Mouse (Mus musculus) retina, embryonic 14.5 days (tissue): ENCODE measurements around the gene Naglu.

Experiments used
- DNase-seq: peaks from one replicate; pipeline ENCODE4 v3.0.0-alpha.2; 2015; ENCODE audit warnings: low spot score

Naglu gene

GRCm38 (mm10) chr11:101057860-101058259, 12.0 kb upstream of the Naglu start:
- peak; percentile 93 for DNase-seq

GRCm38 (mm10) chr11:101058726-101059125, 11.1 kb upstream of the Naglu start:
- DNase-seq, result no peak

DNA sequence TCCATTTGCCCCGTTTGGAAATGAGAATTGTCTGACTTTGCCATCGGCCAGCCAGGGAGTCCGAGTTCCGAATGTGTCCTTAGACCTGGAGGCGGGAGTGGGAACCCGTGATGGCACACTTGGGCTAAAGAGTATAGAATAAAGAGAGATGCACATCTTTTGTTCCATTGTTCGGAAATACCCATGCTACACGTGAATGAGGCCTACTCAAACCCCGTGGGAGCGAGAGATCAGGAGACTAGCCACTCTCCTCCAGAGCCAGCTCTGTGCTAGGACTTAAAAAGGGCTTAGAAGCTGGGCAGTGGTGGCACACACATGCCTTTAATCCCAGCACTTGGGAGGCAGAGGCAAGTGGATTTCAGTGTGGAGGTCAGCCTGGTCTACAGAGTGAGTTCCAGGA, 10.3 kb upstream of the Naglu start:
- no peak for DNase-seq

GRCm38 (mm10) chr11:101060126-101060525, 9.7 kb upstream of the Naglu start:
- no peak for DNase-seq

DNA sequence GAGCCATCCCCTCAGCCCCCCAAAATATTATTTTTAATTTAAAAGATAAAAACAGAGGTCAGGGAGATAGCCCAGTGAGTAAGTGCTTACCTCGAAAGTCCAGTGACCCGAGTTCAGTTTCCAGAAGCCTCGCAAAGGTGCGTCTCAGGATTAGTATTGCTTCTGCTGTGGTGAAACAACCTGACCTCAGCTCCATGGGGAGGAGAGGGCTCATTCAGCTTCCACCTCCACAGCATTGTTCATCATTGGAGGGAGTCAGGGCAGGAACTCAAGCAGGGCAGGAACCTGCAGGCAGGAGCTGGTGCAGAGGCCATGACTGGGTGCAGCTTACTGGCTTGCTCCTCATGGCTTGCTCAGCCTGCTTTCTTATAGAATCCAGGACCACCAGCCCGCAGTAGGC, 8.8 kb upstream of the Naglu start:
- DNase-seq, result no peak

GRCm38 (mm10) chr11:101062165-101062884, 7.5 kb upstream of the Naglu start:
- DNase-seq, result no peak

DNA sequence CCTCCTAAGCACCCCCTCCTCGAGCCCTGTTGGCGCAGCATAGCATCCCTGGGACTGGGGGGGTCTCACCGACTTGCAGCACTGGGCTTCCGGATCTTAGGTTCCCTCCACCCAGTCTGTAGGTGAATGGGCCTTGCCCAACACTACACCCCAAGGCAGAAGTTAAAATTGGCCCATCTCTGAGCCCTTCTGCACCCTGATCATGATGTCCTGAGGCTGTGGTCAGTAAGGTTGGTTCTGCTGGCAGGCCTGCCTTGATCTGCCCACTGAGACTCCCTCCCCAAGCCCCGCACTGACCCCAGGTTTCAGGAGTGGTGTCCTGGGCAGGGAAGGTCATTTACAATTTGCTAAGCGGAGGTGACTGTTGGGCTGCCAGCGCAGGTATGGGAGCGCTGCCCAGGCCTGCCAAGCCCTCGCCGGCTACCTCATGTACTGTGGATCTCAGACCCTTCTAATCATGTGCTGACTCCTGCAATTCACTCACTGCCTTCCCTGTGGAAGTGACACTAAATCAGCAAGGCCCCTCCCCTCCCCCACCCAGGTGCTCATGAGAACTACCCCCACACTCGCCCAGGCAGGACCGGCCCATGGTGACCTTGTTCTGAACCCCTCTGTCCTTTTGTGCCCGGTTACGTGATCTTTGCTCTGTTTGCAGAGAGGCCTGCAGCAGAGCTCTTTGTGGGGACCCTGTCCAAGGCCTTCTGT, 6.7 kb upstream of the Naglu start:
- DNase-seq, result no peak

- DNase-seq, result no peak
These were observed 6.0 kb upstream of the Naglu start for GRCm38 (mm10) chr11:101063676-101064327.

GRCm38 (mm10) chr11:101064462-101064861, 5.3 kb upstream of the Naglu start:
- no peak for DNase-seq

DNA sequence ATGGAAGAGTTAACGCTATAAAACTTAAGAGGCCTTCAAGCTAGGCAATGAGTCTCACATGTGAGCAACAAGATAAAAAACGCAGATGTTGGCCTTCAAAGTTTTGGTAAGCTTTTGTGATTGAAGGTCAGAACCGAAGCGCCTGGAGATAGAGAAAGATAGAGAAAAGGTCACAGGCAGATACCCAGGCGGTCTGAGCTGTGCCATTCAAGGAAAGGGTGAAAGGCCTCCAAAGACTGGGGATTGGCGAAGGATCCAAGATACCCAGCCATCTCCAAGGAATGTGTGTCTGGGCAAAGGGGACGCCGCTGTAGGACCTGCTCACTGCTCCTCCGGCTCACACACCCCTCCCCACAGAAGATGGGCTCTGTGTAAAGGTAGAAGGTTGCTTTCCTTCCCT, 4.8 kb upstream of the Naglu start:
- no peak for DNase-seq

GRCm38 (mm10) chr11:101066549-101067412, 3.0 kb upstream of the Naglu start:
- DNase-seq, result peak; percentile 91

GRCm38 (mm10) chr11:101070189-101070527, 346 bp downstream of the Naglu start:
- no peak for DNase-seq

DNA sequence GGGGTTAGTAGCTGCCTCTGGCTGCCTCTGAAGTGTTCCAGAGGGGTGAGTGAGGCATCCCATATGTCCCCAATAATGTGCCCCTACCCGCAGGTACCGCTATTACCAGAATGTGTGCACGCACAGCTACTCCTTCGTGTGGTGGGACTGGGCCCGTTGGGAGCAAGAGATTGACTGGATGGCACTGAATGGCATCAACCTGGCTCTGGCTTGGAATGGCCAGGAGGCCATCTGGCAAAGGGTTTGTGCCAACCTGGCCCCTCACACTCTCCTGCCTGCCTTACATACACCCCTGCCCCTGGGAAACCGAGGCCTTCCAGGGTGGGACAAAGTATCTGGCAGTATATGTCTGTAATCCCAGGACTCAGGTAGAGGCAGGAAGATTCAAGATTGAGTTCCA, 1.2 kb downstream of the Naglu start:
- no peak for DNase-seq

GRCm38 (mm10) chr11:101071810-101072428, 2.1 kb downstream of the Naglu start:
- no peak for DNase-seq

- no peak for DNase-seq
These were observed 8.3 kb downstream of the Naglu start, which contains the start of gene Hsd17b1 for GRCm38 (mm10) chr11:101078121-101078520. Hsd17b1 (plus strand) TSS chr11:101078411.

GRCm38 (mm10) chr11:101079746-101080145, 9.9 kb downstream of the Naglu start:
- DNase-seq, result no peak

DNA sequence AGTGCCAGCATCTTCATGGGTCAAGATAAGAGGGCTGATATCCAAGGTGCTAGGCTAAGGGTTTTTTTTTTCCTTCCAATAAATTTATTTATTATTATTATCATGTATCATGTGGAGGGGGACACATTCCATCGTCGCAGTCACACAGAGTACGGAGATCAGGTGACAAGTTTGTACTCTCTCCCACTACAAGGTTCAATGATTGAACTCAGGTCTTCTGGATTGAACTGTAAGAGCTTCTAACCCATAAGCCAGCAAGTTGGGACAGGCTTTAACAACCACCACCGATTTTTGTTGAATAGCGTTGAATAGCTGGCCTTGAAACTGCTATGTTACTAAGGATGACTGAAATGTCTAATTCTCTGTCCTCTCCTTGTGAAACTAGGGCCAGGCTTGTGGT, 10.6 kb downstream of the Naglu start:
- no peak for DNase-seq

- DNase-seq, result no peak
These were observed 11.8 kb downstream of the Naglu start for GRCm38 (mm10) chr11:101081659-101082058.

DNA sequence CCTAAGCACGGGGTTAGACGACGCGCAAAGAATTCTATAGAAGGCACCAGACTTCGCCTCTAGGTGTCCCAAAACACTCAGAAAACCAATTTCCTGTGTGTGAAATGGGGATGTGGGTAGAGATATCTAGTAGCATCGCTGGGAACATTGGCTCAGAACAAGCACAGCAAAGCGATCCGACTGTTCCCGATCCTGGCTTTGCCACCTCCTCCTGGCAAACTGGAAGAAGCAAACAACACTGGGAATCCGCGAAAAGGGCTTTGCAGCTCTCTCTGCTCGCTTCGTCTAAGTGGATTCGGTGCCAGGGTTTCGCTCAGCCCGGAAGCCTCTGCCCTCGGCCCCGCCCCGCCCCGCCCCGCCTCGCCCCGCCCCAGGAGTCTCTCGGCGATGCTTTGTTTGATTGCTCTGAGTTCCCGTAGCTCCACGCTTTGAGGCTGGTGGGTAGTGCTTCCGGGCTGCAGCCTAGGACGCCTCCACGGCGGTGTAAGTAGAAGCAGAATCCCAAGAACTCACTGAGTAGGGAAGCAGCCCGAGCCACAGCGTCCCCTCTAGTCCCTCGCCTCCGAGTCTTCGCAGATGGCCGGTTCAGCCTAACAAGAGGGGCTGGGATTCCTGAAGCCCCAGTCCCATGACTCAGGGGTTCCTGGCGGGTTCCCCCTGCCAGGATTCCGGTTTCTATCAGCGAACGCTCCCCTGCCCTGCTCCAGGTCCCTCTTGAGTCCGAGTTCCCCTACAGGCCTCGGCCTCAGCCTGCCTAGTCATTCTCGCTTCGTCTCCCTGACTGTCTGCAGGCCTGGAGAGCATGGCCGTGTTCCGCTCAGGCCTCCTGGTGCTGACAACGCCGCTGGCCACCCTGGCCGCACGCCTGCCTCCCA, 12.6 kb downstream of the Naglu start, which contains the start of gene Coasy:
Coasy (plus strand) TSS at position 358 of the 875 bp plus-strand sequence.
- DNase-seq, result peak; percentile 92

DNA sequence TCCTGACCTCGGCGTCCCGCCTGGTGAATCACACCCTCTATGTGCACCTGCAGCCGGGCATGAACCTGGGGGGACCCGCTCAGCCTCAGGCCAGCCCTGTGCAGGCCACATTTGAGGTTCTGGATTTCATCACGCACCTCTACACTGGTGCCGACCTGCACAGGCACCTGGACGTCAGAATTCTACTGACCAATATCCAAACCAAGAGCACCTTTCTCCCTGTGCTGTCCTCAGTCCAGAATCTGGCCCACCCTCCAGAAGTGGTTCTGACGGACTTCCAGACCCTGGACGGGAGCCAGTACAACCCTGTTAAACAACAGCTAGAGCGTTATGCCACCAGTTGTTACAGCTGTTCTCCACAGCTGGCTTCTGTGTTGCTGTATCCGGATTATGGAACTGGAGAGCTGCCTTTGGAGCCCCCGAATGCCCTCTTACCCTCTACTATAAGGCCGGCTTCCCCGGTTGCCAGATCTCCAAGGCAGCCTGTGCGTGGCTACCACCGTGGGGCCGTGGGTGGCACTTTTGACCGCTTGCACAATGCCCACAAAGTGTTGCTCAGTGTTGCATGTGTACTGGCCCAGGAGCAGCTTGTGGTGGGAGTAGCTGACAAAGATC, 13.4 kb downstream of the Naglu start:
- no peak for DNase-seq
